ENCODE assay signal across 18 mouse cellular contexts in the genomic region with DNA sequence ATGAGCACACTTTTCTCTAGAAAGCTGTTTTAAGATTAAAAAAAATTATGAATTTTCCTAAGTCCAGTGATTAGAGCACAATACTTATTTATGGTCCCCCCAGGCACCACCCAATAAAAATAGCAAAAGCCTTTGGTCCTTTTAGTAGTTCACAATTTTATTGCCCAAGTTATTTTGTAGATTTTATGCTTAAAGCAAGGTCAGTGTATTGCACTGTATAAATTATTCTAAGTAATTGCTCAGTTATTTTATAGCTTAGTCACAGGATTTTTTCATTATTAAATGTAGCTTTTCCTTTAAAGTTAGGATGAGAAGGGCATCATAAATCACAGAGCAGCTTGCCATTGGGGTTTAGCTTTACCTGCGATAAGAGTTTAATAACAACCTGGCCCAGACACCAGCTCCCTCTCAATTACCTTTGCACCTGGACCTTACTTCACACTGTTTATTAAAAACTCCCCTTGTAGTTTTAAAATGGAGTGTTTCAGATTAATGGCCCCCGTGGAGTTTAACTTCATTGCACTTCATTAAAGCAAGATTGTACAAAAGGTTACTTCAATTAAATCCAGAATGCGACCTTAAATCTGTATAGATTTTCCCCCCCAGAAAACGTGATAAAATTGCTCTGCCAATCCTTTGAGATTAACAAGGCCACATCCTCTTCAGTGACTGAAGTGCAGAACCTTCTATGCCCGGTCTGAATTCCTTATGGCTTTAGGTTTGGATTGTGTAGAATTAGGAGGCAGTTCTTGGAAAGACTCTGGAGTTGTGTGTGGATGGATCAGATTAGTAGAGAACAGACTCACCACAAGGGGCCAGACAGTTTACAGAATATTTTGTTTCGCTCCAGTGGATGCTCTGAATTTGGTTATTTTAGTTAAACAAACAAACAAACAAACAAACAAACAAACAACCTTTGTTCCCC.
DNase-seq lines count a peak whose midpoint lies in the region; ATAC-seq and TF ChIP-seq lines count a peak whose summit lies in the region.
"Had no signal": no experiment of that assay in that cellular context is flagged by ENCODE, and none has a peak within 500 bp of the region (broad histone marks: within the 10 kb centered on the region; RNA-seq: fewer than 3 reads in every experiment).

No protein-coding gene starts in this region.

- 61% methylated on average over 6 of the region's 6 CpGs for WGBS in forebrain, embryonic 11.5 days
- 40% methylated on average over 6 of the region's 6 CpGs for WGBS in forebrain, embryonic 16.5 days
- 45% methylated on average over 6 of the region's 6 CpGs for WGBS in intestine, embryonic 14.5 days
- 33% methylated on average over 6 of the region's 6 CpGs for WGBS in intestine, postnatal 0 days
- WGBS in limb, embryonic 12.5 days, result 21% methylated on average over 6 of the region's 6 CpGs

- no peaks in the 10 kb centered on the region for H3K4me1 ChIP-seq in forebrain, embryonic 11.5 days (replicated peaks; ENCODE audit: control insufficient read depth, insufficient read depth, low read length)
- H3K4me1 ChIP-seq in forebrain, embryonic 16.5 days (replicated peaks; ENCODE audit: control insufficient read depth, insufficient read depth, low read length), result no peaks in the 10 kb centered on the region
- peaks cover 6% of the 10 kb centered on the region; the same call in 1 of the 2 replicates for H3K4me1 ChIP-seq in intestine, embryonic 14.5 days (replicated peaks; ENCODE audit: control insufficient read depth, insufficient read depth, low read length)
- H3K4me1 ChIP-seq in intestine, postnatal 0 days (replicated peaks; ENCODE audit: control insufficient read depth, insufficient read depth, low read length), result no peaks in the 10 kb centered on the region
- peaks cover 13% of the 10 kb centered on the region for H3K4me1 ChIP-seq in limb, embryonic 12.5 days (replicated peaks)
- H3K4me1 ChIP-seq: embryonic facial prominence, embryonic 10.5 days; heart, embryonic 13.5 days; hindbrain, embryonic 15.5 days had no signal

- no peak overlapping the region for H3K9ac ChIP-seq in forebrain, embryonic 11.5 days (ENCODE audit: low read length)
- H3K9ac ChIP-seq in forebrain, embryonic 16.5 days (replicated peaks; ENCODE audit: low read depth, low read length), result no peak overlapping the region
- no peak overlapping the region for H3K9ac ChIP-seq in intestine, embryonic 14.5 days (ENCODE audit: low read length)
- no peak overlapping the region for H3K9ac ChIP-seq in intestine, postnatal 0 days (ENCODE audit: low read depth, low read length)
- no peak overlapping the region for H3K9ac ChIP-seq in limb, embryonic 12.5 days (replicated peaks)
- H3K9ac ChIP-seq: heart, embryonic 13.5 days; hindbrain, embryonic 15.5 days; intestine, embryonic 15.5 days had no signal

- H3K9me3 ChIP-seq in forebrain, embryonic 11.5 days (ENCODE audit: control insufficient read depth, low read length), result no peaks in the 10 kb centered on the region
- H3K9me3 ChIP-seq in forebrain, embryonic 16.5 days (ENCODE audit: control insufficient read depth, low read length), result no peaks in the 10 kb centered on the region
- no peaks in the 10 kb centered on the region for H3K9me3 ChIP-seq in intestine, embryonic 14.5 days (ENCODE audit: control insufficient read depth, low read length)
- H3K9me3 ChIP-seq in intestine, postnatal 0 days (ENCODE audit: control insufficient read depth), result no peaks in the 10 kb centered on the region
- no peaks in the 10 kb centered on the region for H3K9me3 ChIP-seq in limb, embryonic 12.5 days
- H3K9me3 ChIP-seq: embryonic facial prominence, embryonic 10.5 days; heart, embryonic 13.5 days; hindbrain, embryonic 15.5 days; intestine, embryonic 15.5 days had no signal

- TF ChIP-seq CTCF in intestine, postnatal 0 days (IDR thresholded peaks at IDR 0.05; ENCODE audit: low read depth), result no peak

- H3K36me3 ChIP-seq in forebrain, embryonic 11.5 days (ENCODE audit: control insufficient read depth, insufficient read depth, low read length), result no peaks in the 10 kb centered on the region
- no peaks in the 10 kb centered on the region for H3K36me3 ChIP-seq in forebrain, embryonic 16.5 days (ENCODE audit: control insufficient read depth, insufficient read depth)
- no peaks in the 10 kb centered on the region for H3K36me3 ChIP-seq in intestine, embryonic 14.5 days (ENCODE audit: control insufficient read depth, insufficient read depth, low read length)
- H3K36me3 ChIP-seq in intestine, postnatal 0 days (ENCODE audit: control insufficient read depth, insufficient read depth), result no peaks in the 10 kb centered on the region
- no peaks in the 10 kb centered on the region for H3K36me3 ChIP-seq in limb, embryonic 12.5 days
- H3K36me3 ChIP-seq: embryonic facial prominence, embryonic 10.5 days; heart, embryonic 13.5 days; hindbrain, embryonic 15.5 days; intestine, embryonic 15.5 days had no signal

- no peak overlapping the region for H3K4me3 ChIP-seq in forebrain, embryonic 11.5 days (ENCODE audit: low read depth, low read length)
- H3K4me3 ChIP-seq in forebrain, embryonic 16.5 days (replicated peaks; ENCODE audit: low read length), result no peak overlapping the region
- H3K4me3 ChIP-seq in intestine, embryonic 14.5 days (ENCODE audit: low read depth, low read length), result no peak overlapping the region
- H3K4me3 ChIP-seq in intestine, postnatal 0 days (ENCODE audit: low read depth, low read length), result no peak overlapping the region
- H3K4me3 ChIP-seq in limb, embryonic 12.5 days (replicated peaks), result no peak overlapping the region
- H3K4me3 ChIP-seq: embryonic facial prominence, embryonic 10.5 days; gastrocnemius, adult 2 months; heart, embryonic 13.5 days; hindbrain, embryonic 15.5 days; intestine, embryonic 15.5 days had no signal

- no peak overlapping the region for H3K4me2 ChIP-seq in forebrain, embryonic 11.5 days (ENCODE audit: low read depth, low read length, severe bottlenecking)
- H3K4me2 ChIP-seq in forebrain, embryonic 16.5 days (ENCODE audit: low read length), result no peak overlapping the region
- peak overlapping the region; percentile 2; the same call in 1 of the 2 replicates for H3K4me2 ChIP-seq in intestine, embryonic 14.5 days (ENCODE audit: low read length)
- H3K4me2 ChIP-seq in intestine, postnatal 0 days (replicated peaks; ENCODE audit: low read depth), result no peak overlapping the region
- no peak overlapping the region for H3K4me2 ChIP-seq in limb, embryonic 12.5 days
- H3K4me2 ChIP-seq: heart, embryonic 13.5 days; hindbrain, embryonic 15.5 days; intestine, embryonic 15.5 days had no signal

- H3K27ac ChIP-seq in forebrain, embryonic 11.5 days (ENCODE audit: low read depth, low read length), result no peak overlapping the region
- no peak overlapping the region for H3K27ac ChIP-seq in forebrain, embryonic 16.5 days (ENCODE audit: low read length)
- H3K27ac ChIP-seq in intestine, embryonic 14.5 days (ENCODE audit: low read depth), result no peak overlapping the region
- H3K27ac ChIP-seq in intestine, postnatal 0 days (ENCODE audit: low read depth, low read length), result no peak overlapping the region
- H3K27ac ChIP-seq in limb, embryonic 12.5 days, result no peak overlapping the region
- H3K27ac ChIP-seq: embryonic facial prominence, embryonic 10.5 days; gastrocnemius, adult 2 months; heart, embryonic 13.5 days; hindbrain, embryonic 15.5 days; intestine, embryonic 15.5 days had no signal

- peak; percentile 45; the same call in 1 of the 2 replicates for ATAC-seq in forebrain, embryonic 11.5 days (replicated peaks; ENCODE audit: low FRiP score)
- no peak for ATAC-seq in forebrain, embryonic 16.5 days
- no peak for ATAC-seq in intestine, embryonic 14.5 days (replicated peaks; ENCODE audit: low FRiP score, low TSS enrichment, low read depth)
- ATAC-seq in intestine, postnatal 0 days, result no peak
- ATAC-seq in limb, embryonic 12.5 days (ENCODE audit: insufficient number of reproducible peaks, insufficient read depth, low FRiP score, low TSS enrichment, low read depth), result peak; percentile 84
- ATAC-seq: intestine, embryonic 15.5 days had no signal

- no peaks in the 10 kb centered on the region for H3K27me3 ChIP-seq in forebrain, embryonic 11.5 days (ENCODE audit: control insufficient read depth, insufficient read depth, low read length)
- H3K27me3 ChIP-seq in forebrain, embryonic 16.5 days (replicated peaks; ENCODE audit: control insufficient read depth, insufficient read depth, low read length), result no peaks in the 10 kb centered on the region
- no peaks in the 10 kb centered on the region for H3K27me3 ChIP-seq in intestine, embryonic 14.5 days (replicated peaks; ENCODE audit: control insufficient read depth, insufficient read depth, low read length)
- H3K27me3 ChIP-seq in intestine, postnatal 0 days (replicated peaks; ENCODE audit: control insufficient read depth, insufficient read depth, low read length), result no peaks in the 10 kb centered on the region
- peaks cover 6% of the 10 kb centered on the region for H3K27me3 ChIP-seq in limb, embryonic 12.5 days
- H3K27me3 ChIP-seq: heart, embryonic 13.5 days; hindbrain, embryonic 15.5 days; intestine, embryonic 15.5 days had no signal

- DNase-seq in forebrain, embryonic 11.5 days (ENCODE audit: low spot score), result no peak
- DNase-seq in intestine, embryonic 14.5 days (ENCODE audit: low spot score), result no peak
- DNase-seq in forelimb bud, embryonic 11.5 days (ENCODE audit: low read depth, low spot score), result peak; percentile 76
- DNase-seq in cerebellum, adult 9-10 months, result no peak
- no peak for DNase-seq in thymus, postnatal 10 days (ENCODE audit: low spot score in 2 of 2)
- DNase-seq: adrenal gland, postnatal 10 days; cerebellum, adult 18-20 months; cerebellum, postnatal 10 days; gastrocnemius, adult 2 months; gastrocnemius, postnatal 25 days; heart, postnatal 36 days had no signal

Comparison
In these comparisons a context has a peak if more than half of its experiments do, and no peak if none do; other contexts are left out.
1. ATAC-seq: peak in forebrain, embryonic 11.5 days (single experiment) and limb, embryonic 12.5 days (single experiment); none in forebrain, embryonic 16.5 days (single experiment), intestine, embryonic 14.5 days (single experiment) and intestine, postnatal 0 days (single experiment).